Mouse (Mus musculus) heart, postnatal 0 days (tissue): ENCODE results near the gene Klc2. TPM values are rescaled to one million over a fixed set of nuclear protein-coding genes. Genes with fewer than 3 reads are reported as not detected.
A peak's percentile ranks its signal among the peaks of the same experiment; 100 is the strongest.

Source experiments
- ATAC-seq: fragments of 200-750 bp; cut with Nextera tagmentation; 2 replicates; pipeline ENCODE4 v1.8.0; 2017; ENCODE audit warnings: low read depth, moderate number of reproducible peaks, moderate library complexity; ENCODE audit not compliant: insufficient read depth
- DNase-seq: peaks from one replicate; pipeline ENCODE4 v3.0.0-alpha.2; 2016; ENCODE audit warnings: low spot score
- H3K27ac ChIP-seq: fragments of 300-500 bp; sonication (generic); 2 replicates; pipeline ENCODE4 v1.5.1; 2014; ENCODE audit warnings: low read depth, mild to moderate bottlenecking
- H3K27me3 ChIP-seq: fragments of 300-500 bp; sonication (generic); 2 replicates; pipeline ENCODE4 v1.6.1; 2014; ENCODE audit warnings: low read length, mixed read lengths; ENCODE audit not compliant: control insufficient read depth, insufficient read depth
- H3K36me3 ChIP-seq: fragments of 300-500 bp; sonication (generic); replicated peaks from 2 replicates; pipeline ENCODE4 v1.6.1; 2014; ENCODE audit warnings: low read length, mixed read lengths; ENCODE audit not compliant: control insufficient read depth, insufficient read depth
- H3K4me1 ChIP-seq: fragments of 300-500 bp; sonication (generic); 2 replicates; pipeline ENCODE4 v1.6.1; 2014; ENCODE audit warnings: antibody characterized with exemption; ENCODE audit not compliant: control insufficient read depth, insufficient read depth
- H3K4me2 ChIP-seq: fragments of 300-500 bp; sonication (generic); 2 replicates; pipeline ENCODE4 v1.6.1; 2014; ENCODE audit warnings: low read depth, mild to moderate bottlenecking, low read length, moderate library complexity
- H3K4me3 ChIP-seq: fragments of 300-500 bp; sonication (generic); 2 replicates; pipeline ENCODE4 v1.5.1; 2014; ENCODE audit warnings: low read depth, low read length
- H3K9ac ChIP-seq: fragments of 300-500 bp; sonication (generic); replicated peaks from 2 replicates; pipeline ENCODE4 v1.6.1; 2014; ENCODE audit warnings: low read depth, low read length, mixed read lengths
- H3K9me3 ChIP-seq: fragments of 300-500 bp; sonication (generic); replicated peaks from 2 replicates; pipeline ENCODE4 v1.6.1; 2016; ENCODE audit warnings: low read length; ENCODE audit not compliant: control insufficient read depth
- CTCF ChIP-seq: IDR thresholded peaks from 2 replicates; pipeline ENCODE4 v1.5.1; 2016; ENCODE audit warnings: antibody characterized with exemption, control low read depth, low read depth
- EP300 ChIP-seq: IDR thresholded peaks from 2 replicates; pipeline ENCODE4 v1.6.1; 2016; ENCODE audit warnings: antibody characterized with exemption, low read depth
- WGBS: fragments of 180-500 bp; shearing (Covaris S2); extraction: QIAGEN DNeasy Blood & Tissue Kit; methylation state at CpG from one replicate; pipeline ENCODE4 v1.1.7; 2014; 5-methylcytosine and 5-hydroxymethylcytosine counted together
- polyA plus RNA-seq: library from polyadenylated mRNA; unstranded; fragments of >200 nt; fragmentation: Nextera tagmentation; extraction: Ambion mirVana; gene quantifications from 2 replicates; pipeline ENCODE4 v1.2.1, GENCODE M21; 2015
- total RNA-seq: library from RNA; depleted of rRNA; stranded (reverse); fragments of >200 nt; gene quantifications from 2 replicates; pipeline ENCODE4 v1.2.3, GENCODE M21; 2014; ENCODE audit warnings: low replicate concordance; rRNA removed

Gene Klc2
- total RNA-seq (44.5 and 70.8 TPM in 2 replicates), polyA plus RNA-seq (17.5 and 19.0 TPM in 2 replicates)

- peak within 1 kb of the TSS; percentile 91 for H3K4me3 ChIP-seq
- peak within 1 kb of the TSS; percentile 82 for H3K4me2 ChIP-seq
- under 1% methylated on average over 17 of the region's 18 CpGs for WGBS
- H3K9me3 ChIP-seq: no peaks in the 10 kb centered on the region
- DNase-seq: no peak
- no peak; the same call in 1 of the 2 replicates for ATAC-seq
- peak within 1 kb of the TSS; percentile 64 for H3K9ac ChIP-seq
- no peaks in the 10 kb centered on the region for H3K27me3 ChIP-seq
- H3K27ac ChIP-seq: peak within 1 kb of the TSS; percentile 67
- TF ChIP-seq EP300 (no peak), CTCF (no peak)
- peaks cover 5% of the 10 kb centered on the region for H3K4me1 ChIP-seq
- H3K36me3 ChIP-seq: 0 out of 2 replicates have a peak, but pooled peaks cover 7% of the 10 kb centered on the region
Measured at GRCm38 (mm10) chr19:5118384-5118698, at the start of gene Klc2. Gene Klc2 (minus strand): TSS chr19:5118560.

DNA sequence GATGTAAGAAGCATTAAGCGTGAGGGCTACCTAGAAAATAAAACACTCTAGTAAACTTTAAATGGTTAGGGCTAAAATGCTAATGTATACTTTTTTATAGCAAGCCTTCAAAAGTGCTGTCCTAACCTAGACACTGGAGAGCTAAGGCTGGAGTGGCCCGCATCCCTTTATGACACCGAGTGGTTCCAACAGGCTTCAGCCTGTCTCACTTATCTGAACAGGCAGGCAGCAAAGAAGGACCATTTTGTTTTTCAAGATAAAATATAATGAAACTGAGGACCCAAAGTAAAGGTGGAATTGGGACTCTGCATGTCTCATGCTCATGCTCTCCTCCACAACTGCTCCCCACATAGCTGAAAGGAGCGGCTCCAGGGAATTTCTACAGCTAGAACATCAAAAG, 49.1 kb upstream of the Klc2 start:
- Histone ChIP-seq H3K27ac (no peak overlapping the region), H3K4me2 (no peak overlapping the region), H3K9ac (no peak overlapping the region), H3K4me1 (no peaks in the 10 kb centered on the region), H3K36me3 (peaks cover 10% of the 10 kb centered on the region; the same call in 1 of the 2 replicates), H3K9me3 (no peaks in the 10 kb centered on the region), H3K27me3 (no peaks in the 10 kb centered on the region), H3K4me3 (no peak overlapping the region)
- TF ChIP-seq EP300: no peak
- no peak for TF ChIP-seq CTCF
- WGBS: 84% methylated on average over 4 of the region's 4 CpGs
- no peak for DNase-seq
- no peak for ATAC-seq

GRCm38 (mm10) chr19:5164380-5164779, 46.0 kb upstream of the Klc2 start:
- Histone ChIP-seq H3K4me1 (no peaks in the 10 kb centered on the region), H3K27me3 (no peaks in the 10 kb centered on the region), H3K9me3 (no peaks in the 10 kb centered on the region), H3K4me2 (no peak overlapping the region), H3K27ac (no peak overlapping the region), H3K36me3 (peaks cover 10% of the 10 kb centered on the region; the same call in 1 of the 2 replicates), H3K9ac (no peak overlapping the region), H3K4me3 (no peak overlapping the region)
- DNase-seq (no peak), ATAC-seq (no peak)
- peak; percentile 52 for TF ChIP-seq CTCF
- no peak for TF ChIP-seq EP300
- 65% methylated on average over 2 of the region's 2 CpGs for WGBS

DNA sequence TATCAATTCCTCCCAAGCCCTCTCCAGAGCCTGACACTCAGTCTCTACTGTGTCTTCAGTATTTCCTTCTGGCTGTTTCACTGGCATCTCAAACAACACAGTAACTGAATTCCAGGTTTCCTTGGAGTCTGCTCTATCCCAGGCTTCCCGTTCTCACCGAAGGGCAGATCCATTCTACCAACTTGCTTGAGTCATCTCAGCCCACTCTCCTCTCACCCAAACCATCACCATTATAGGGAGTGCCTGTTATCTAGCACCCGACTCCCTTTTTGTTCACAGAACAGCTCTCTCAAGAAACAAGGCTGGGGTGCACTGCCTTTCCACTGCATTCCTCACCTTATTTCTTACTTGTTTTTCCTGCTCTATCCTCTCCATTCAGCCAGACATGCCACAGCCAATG, 43.6 kb upstream of the Klc2 start:
- peaks cover 11% of the 10 kb centered on the region; the same call in 1 of the 2 replicates for H3K36me3 ChIP-seq
- no peak overlapping the region for H3K27ac ChIP-seq
- DNase-seq (no peak), ATAC-seq (no peak)
- H3K4me2 ChIP-seq: no peak overlapping the region
- H3K27me3 ChIP-seq: no peaks in the 10 kb centered on the region
- no peak overlapping the region for H3K4me3 ChIP-seq
- TF ChIP-seq EP300 (no peak), CTCF (no peak)
- no peaks in the 10 kb centered on the region for H3K9me3 ChIP-seq
- 82% methylated on average over 3 of the region's 3 CpGs for WGBS
- no peaks in the 10 kb centered on the region for H3K4me1 ChIP-seq
- H3K9ac ChIP-seq: no peak overlapping the region

- TF ChIP-seq EP300 (no peak), CTCF (no peak)
- Histone ChIP-seq H3K4me2 (no peak overlapping the region), H3K9me3 (no peaks in the 10 kb centered on the region), H3K4me3 (no peak overlapping the region), H3K27ac (no peak overlapping the region), H3K9ac (no peak overlapping the region), H3K27me3 (no peaks in the 10 kb centered on the region), H3K36me3 (peaks cover 45% of the 10 kb centered on the region), H3K4me1 (no peaks in the 10 kb centered on the region)
- 91% methylated on average over 6 of the region's 6 CpGs for WGBS
- ATAC-seq (no peak), DNase-seq (no peak)
Measured at GRCm38 (mm10) chr19:5152261-5152660, 33.9 kb upstream of the Klc2 start.

GRCm38 (mm10) chr19:5151741-5152140, 33.4 kb upstream of the Klc2 start:
- Histone ChIP-seq H3K4me2 (no peak overlapping the region), H3K9ac (no peak overlapping the region), H3K27ac (no peak overlapping the region), H3K9me3 (no peaks in the 10 kb centered on the region), H3K36me3 (peaks cover 46% of the 10 kb centered on the region), H3K4me1 (no peaks in the 10 kb centered on the region), H3K27me3 (no peaks in the 10 kb centered on the region), H3K4me3 (no peak overlapping the region)
- ATAC-seq (no peak), DNase-seq (no peak)
- WGBS: 86% methylated on average over 5 of the region's 5 CpGs
- no peak for TF ChIP-seq CTCF
- no peak for TF ChIP-seq EP300
